ENCODE assay signal across 8 mouse cellular contexts in genomic region chr11:117611068-117611467, GRCm38 (mm10). TPM values are rescaled to one million over a fixed set of nuclear protein-coding genes. Genes with fewer than 3 reads are reported as not detected.
DNase-seq lines count a peak whose midpoint lies in the region; ATAC-seq and TF ChIP-seq lines count a peak whose summit lies in the region.

No protein-coding gene starts in this region.

- peak overlapping the region; percentile 3; the same call in 1 of the 2 replicates for H3K4me3 ChIP-seq in cortical plate, adult 2 months (ENCODE audit: insufficient read depth, low read length)
- peak overlapping the region; percentile 20 for H3K4me3 ChIP-seq in intestine, embryonic 15.5 days (replicated peaks)
- H3K4me3 ChIP-seq in liver, embryonic 15.5 days (replicated peaks) = no peak overlapping the region

- no peak overlapping the region for H3K27ac ChIP-seq in cortical plate, adult 2 months (ENCODE audit: insufficient read depth, low read length)
- H3K27ac ChIP-seq in intestine, embryonic 15.5 days = no peak overlapping the region
- H3K27ac ChIP-seq in liver, embryonic 15.5 days (replicated peaks) = no peak overlapping the region

- DNase-seq in right cerebral cortex, adult 2 months (ENCODE audit: low spot score in 2 of 2) = peak; percentile 39 to 53
- DNase-seq in right cerebral cortex, postnatal 14 days = no peak
- DNase-seq in heart, adult 11 months = peak; percentile 99
- peak; percentile 70 for DNase-seq in naive thymus-derived CD4-positive, alpha-beta T cell, adult 2 months (ENCODE audit: low read depth)
- DNase-seq in urinary bladder, postnatal 25 days (ENCODE audit: low spot score) = peak; percentile 29

- peak; percentile 87 for ATAC-seq in intestine, embryonic 15.5 days
- ATAC-seq in liver, embryonic 15.5 days (ENCODE audit: insufficient read depth) = peak; percentile 49

- WGBS in intestine, embryonic 15.5 days = 1% methylated on average over 13 of the region's 13 CpGs
- WGBS in liver, embryonic 15.5 days (ENCODE audit: insufficient replicate concordance) = 3% methylated on average over 13 of the region's 13 CpGs

- H3K36me3 ChIP-seq in intestine, embryonic 15.5 days = no peaks in the 10 kb centered on the region
- no peaks in the 10 kb centered on the region for H3K36me3 ChIP-seq in liver, embryonic 15.5 days (replicated peaks)

- H3K27me3 ChIP-seq in intestine, embryonic 15.5 days (replicated peaks) = peaks cover 14% of the 10 kb centered on the region
- H3K27me3 ChIP-seq in liver, embryonic 15.5 days = peaks cover 67% of the 10 kb centered on the region

- no peaks in the 10 kb centered on the region for H3K9me3 ChIP-seq in intestine, embryonic 15.5 days
- no peaks in the 10 kb centered on the region for H3K9me3 ChIP-seq in liver, embryonic 15.5 days (replicated peaks)

- H3K4me1 ChIP-seq in cortical plate, adult 2 months (ENCODE audit: control insufficient read depth, insufficient read depth, low read length) = peaks cover 3% of the 10 kb centered on the region; the same call in 1 of the 2 replicates
- peaks cover 10% of the 10 kb centered on the region for H3K4me1 ChIP-seq in intestine, embryonic 15.5 days (replicated peaks)
- H3K4me1 ChIP-seq in liver, embryonic 15.5 days (replicated peaks) = no peaks in the 10 kb centered on the region; the same call in 1 of the 2 replicates

- H3K9ac ChIP-seq in intestine, embryonic 15.5 days = no peak overlapping the region; the same call in 1 of the 2 replicates
- no peak overlapping the region for H3K9ac ChIP-seq in liver, embryonic 15.5 days

- peak overlapping the region; percentile 54 for H3K4me2 ChIP-seq in intestine, embryonic 15.5 days (replicated peaks)
- H3K4me2 ChIP-seq in liver, embryonic 15.5 days = peak overlapping the region; percentile 31; the same call in 1 of the 2 replicates

- peak; percentile 62; the same call in 1 of the 2 replicates for TF ChIP-seq POLR2A in cortical plate, adult 2 months (IDR thresholded peaks at IDR 0.05; ENCODE audit: extremely low read depth, insufficient read depth, low read length)

- no peak for TF ChIP-seq CTCF in cortical plate, adult 2 months (IDR thresholded peaks at IDR 0.05; ENCODE audit: extremely low read depth, insufficient read depth, low read length)

RNA-seq across cellular contexts. Expression of gene Tnrc6c, which starts 43.0 kb away (rescaled TPM):
- 46.9 and 54.7 TPM in 2 replicates for polyA plus RNA-seq in cortical plate, adult 2 months (2012; rRNA removed)
- 9.6 TPM in 2 replicates for polyA plus RNA-seq in intestine, embryonic 15.5 days (2015; fragmentation: Nextera tagmentation; extraction: Ambion mirVana)
- polyA plus RNA-seq in liver, embryonic 15.5 days (2015; fragmentation: Nextera tagmentation; extraction: Ambion mirVana) = 2.4 and 3.0 TPM in 2 replicates
